Mouse (Mus musculus) left cerebral cortex, adult 8-10 months (tissue): ENCODE measurements around the gene Pgm2. TPM values are rescaled to one million over a fixed set of nuclear protein-coding genes. Genes with fewer than 3 reads are reported as not detected.

Experiments
- microRNA-seq, 2 experiments: library from miRNA; unstranded; fragments of <30 nt; microRNA quantifications; one replicate each; pipeline ENCODE4 v1.2.0; 2022
- total RNA-seq, 4 experiments: library from RNA; stranded (reverse); gene quantifications; 2 replicates each; pipeline ENCODE4 v1.2.4; 2022

Gene Pgm2
- total RNA-seq, 4 experiments from 2014 or later, result 9.2 to 12.4 (median 11.3) TPM

Small RNA genes within 50 kb of the gene (microRNA-seq; reads per million reads assigned to microRNA genes)
- gene Gm22395, result 0 reads per million in 2 experiments
- gene Gm23967, result 0 reads per million in 2 experiments

Other genes starting within 250 kb of the Pgm2 start
- 10 to 100 TPM; 12.5 to 14.4 (median 13.8) TPM for gene Rell1, start 124.1 kb upstream of the Pgm2 start, total RNA-seq
- gene Tbc1d1, start 63.4 kb downstream of the Pgm2 start, total RNA-seq, result 10 to 100 TPM; 15.2 to 19.7 (median 18.1) TPM